Mouse (Mus musculus) heart, adult 2 months (tissue): ENCODE results near the gene Edem2.

Source experiments
- CTCF ChIP-seq: fragments of 200-600 bp; IDR thresholded peaks from 2 replicates; pipeline ENCODE4 v1.8.1; 2022; ENCODE audit warnings: antibody characterized with exemption, mild to moderate bottlenecking, moderate library complexity
- POLR2A ChIP-seq: fragments of 200-500 bp; IDR thresholded peaks from 2 replicates; pipeline ENCODE4 v1.6.1; 2011; ENCODE audit warnings: mild to moderate bottlenecking, low read depth, low read length, control low read depth; ENCODE audit not compliant: insufficient read depth

GRCm38 (mm10) chr2:155742211-155742610 is 12.9 kb upstream of the Edem2 start:
- TF ChIP-seq CTCF (no peak), POLR2A (no peak)
